Mouse (Mus musculus) embryonic facial prominence, embryonic 12.5 days (tissue): ENCODE measurements at regions not wholly inside any gene's neighbourhood (a gene's known extent, or its start where the extent isn't known, plus 50 kb on each side); places are given as distances from the start of the nearest gene placed in this dataset.
A peak's percentile ranks its signal among the peaks of the same experiment; 100 is the strongest.

ENCODE experiments used
- ATAC-seq: fragments of 200-750 bp; cut with Nextera tagmentation; 2 replicates; pipeline ENCODE4 v1.8.0; 2017; ENCODE audit not compliant: insufficient number of reproducible peaks, insufficient read depth, low FRiP score, low TSS enrichment
- H3K27ac ChIP-seq: fragments of 300-500 bp; sonication (generic); 2 replicates; pipeline ENCODE4 v1.5.1; 2016; ENCODE audit warnings: mild to moderate bottlenecking
- H3K27me3 ChIP-seq: fragments of 300-500 bp; sonication (generic); 2 replicates; pipeline ENCODE4 v1.6.1; 2016; ENCODE audit warnings: mild to moderate bottlenecking, moderate library complexity
- H3K36me3 ChIP-seq: fragments of 300-500 bp; sonication (generic); 2 replicates; pipeline ENCODE4 v1.6.1; 2016; ENCODE audit warnings: mild to moderate bottlenecking
- H3K4me1 ChIP-seq: fragments of 300-500 bp; sonication (generic); 2 replicates; pipeline ENCODE4 v1.6.1; 2016
- H3K4me2 ChIP-seq: fragments of 300-500 bp; sonication (generic); replicated peaks from 2 replicates; pipeline ENCODE4 v1.6.1; 2016; ENCODE audit warnings: mild to moderate bottlenecking, moderate library complexity
- H3K4me3 ChIP-seq: fragments of 300-500 bp; sonication (generic); 2 replicates; pipeline ENCODE4 v1.5.1; 2016; ENCODE audit warnings: mild to moderate bottlenecking
- H3K9ac ChIP-seq: fragments of 300-500 bp; sonication (generic); 2 replicates; pipeline ENCODE4 v1.6.1; 2016; ENCODE audit warnings: mild to moderate bottlenecking, moderate library complexity
- H3K9me3 ChIP-seq: fragments of 300-500 bp; sonication (generic); 2 replicates; pipeline ENCODE4 v1.6.1; 2016; ENCODE audit warnings: mild to moderate bottlenecking, moderate library complexity
- WGBS: fragments of 180-500 bp; shearing (Covaris S2); methylation state at CpG from one replicate; pipeline ENCODE4 v1.1.7; 2016; 5-methylcytosine and 5-hydroxymethylcytosine counted together

DNA sequence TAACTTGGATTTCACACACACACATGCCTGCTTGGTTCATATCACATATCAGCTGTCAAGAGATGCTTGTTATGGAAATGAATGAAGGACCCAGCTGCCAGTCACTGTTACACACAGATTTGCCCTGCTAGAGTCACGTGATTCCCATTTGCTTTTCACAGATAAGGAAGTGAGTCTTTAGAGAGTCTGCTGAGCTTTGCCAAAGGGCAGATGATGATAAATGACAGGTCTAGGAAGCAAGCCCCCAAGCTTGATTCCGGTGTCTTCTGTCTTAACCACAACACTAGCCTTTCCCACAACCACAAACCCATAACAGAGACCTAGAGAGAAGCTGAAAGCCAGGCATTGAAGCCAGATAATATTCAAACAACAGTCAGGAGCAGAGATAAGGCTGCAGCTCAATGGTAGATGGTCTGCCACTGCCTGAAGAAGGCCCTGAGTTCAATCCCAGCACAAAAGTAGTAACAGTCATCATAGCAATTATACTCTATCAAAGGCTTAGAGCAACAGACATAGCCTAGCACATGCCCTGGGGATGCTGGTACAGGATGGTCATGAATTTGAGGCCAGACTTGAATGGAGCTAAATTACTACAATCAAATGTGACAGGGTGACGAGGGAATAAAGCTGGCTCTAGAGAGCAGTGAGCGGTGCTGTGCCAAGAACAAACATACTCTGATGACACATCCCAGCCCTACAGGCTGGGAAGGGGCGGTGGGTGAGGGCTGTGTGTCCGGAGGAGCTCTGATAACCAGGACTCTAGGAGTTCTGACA lies 89.0 kb upstream of the H2afz start:
- Histone ChIP-seq H3K9ac (no peak overlapping the region), H3K27me3 (peaks cover 4% of the 10 kb centered on the region), H3K27ac (no peak overlapping the region), H3K4me3 (no peak overlapping the region), H3K4me2 (no peak overlapping the region), H3K4me1 (peaks cover 3% of the 10 kb centered on the region; the same call in 1 of the 2 replicates), H3K9me3 (no peaks in the 10 kb centered on the region), H3K36me3 (no peaks in the 10 kb centered on the region)
- WGBS = 67% methylated on average over 6 of the region's 6 CpGs
- no peak for ATAC-seq

DNA sequence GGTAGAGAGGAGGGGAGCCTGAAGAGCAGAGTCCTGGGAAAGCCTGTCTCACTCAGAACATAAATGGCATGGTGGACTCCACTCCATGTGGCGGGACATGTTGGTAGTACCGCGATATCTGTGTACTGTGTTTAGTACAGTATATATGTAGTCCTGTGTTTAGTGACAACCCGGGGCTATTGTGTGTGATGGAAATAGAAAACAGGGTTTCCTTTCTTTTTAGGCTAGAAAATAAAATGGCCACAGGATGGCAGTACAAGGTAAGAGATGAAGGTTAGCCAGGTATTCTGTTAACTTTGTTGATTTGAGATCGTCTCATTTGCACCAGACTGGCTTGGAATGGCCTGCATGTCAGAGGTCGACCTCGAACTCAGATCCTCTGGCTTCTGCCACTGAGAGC lies 86.2 kb upstream of the H2afz start:
- Histone ChIP-seq H3K27me3 (peaks cover 7% of the 10 kb centered on the region), H3K27ac (no peak overlapping the region), H3K4me1 (peaks cover 4% of the 10 kb centered on the region; the same call in 1 of the 2 replicates), H3K9me3 (no peaks in the 10 kb centered on the region), H3K36me3 (no peaks in the 10 kb centered on the region), H3K9ac (no peak overlapping the region), H3K4me3 (no peak overlapping the region), H3K4me2 (no peak overlapping the region)
- no peak for ATAC-seq
- 40% methylated on average over 7 of the region's 7 CpGs for WGBS

DNA sequence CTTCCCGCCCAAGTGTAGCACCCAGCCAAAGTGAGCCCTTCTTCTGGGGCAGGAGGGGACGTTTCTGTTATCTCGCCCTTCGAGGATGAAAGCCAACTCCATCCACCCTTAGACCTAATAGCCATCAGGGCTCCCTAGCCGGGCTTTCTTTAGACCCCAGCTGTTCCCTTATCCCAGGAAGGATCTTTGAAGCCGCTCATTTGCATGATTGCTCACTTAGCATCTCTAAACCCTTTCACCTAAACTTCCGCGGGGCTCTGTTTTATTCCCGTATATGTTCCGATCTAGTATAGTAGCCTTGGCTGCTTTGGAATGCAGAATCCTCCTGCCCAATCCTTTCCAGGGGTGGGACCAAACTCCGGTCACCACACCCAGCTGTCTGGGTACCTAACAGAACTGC lies 84.3 kb upstream of the H2afz start:
- no peak for ATAC-seq
- H3K9ac ChIP-seq = no peak overlapping the region
- 7% methylated on average over 11 of the region's 11 CpGs for WGBS
- peak overlapping the region; percentile 35 for H3K4me2 ChIP-seq
- no peaks in the 10 kb centered on the region for H3K36me3 ChIP-seq
- no peak overlapping the region for H3K4me3 ChIP-seq
- H3K4me1 ChIP-seq = peaks cover 14% of the 10 kb centered on the region; the same call in 1 of the 2 replicates
- no peaks in the 10 kb centered on the region for H3K9me3 ChIP-seq
- no peak overlapping the region for H3K27ac ChIP-seq
- peaks cover 7% of the 10 kb centered on the region for H3K27me3 ChIP-seq

DNA sequence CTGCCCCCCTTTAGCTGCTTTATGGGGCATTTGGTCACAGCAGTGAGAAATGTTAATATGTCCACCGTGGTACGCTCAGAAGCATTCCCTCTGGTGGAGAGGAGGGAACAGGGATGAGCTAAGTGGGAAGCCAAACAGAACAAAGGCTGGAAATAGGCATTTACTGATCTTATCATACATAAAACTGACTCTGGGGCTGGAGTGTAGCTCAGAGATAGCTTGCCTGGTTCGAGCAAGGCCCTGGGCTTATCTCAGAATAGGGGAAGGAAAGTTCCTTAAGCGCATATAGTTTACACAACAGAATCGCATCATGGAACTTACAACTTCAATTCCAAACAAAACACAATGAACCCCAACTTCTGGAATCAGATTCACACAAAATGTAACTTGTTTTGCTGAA lies 81.5 kb upstream of the H2afz start:
- Histone ChIP-seq H3K27ac (no peak overlapping the region), H3K9ac (no peak overlapping the region), H3K27me3 (peaks cover 7% of the 10 kb centered on the region), H3K9me3 (no peaks in the 10 kb centered on the region), H3K4me2 (no peak overlapping the region), H3K4me3 (no peak overlapping the region), H3K36me3 (no peaks in the 10 kb centered on the region), H3K4me1 (peaks cover 15% of the 10 kb centered on the region; the same call in 1 of the 2 replicates)
- 84% methylated on average over 5 of the region's 5 CpGs for WGBS
- ATAC-seq = no peak

DNA sequence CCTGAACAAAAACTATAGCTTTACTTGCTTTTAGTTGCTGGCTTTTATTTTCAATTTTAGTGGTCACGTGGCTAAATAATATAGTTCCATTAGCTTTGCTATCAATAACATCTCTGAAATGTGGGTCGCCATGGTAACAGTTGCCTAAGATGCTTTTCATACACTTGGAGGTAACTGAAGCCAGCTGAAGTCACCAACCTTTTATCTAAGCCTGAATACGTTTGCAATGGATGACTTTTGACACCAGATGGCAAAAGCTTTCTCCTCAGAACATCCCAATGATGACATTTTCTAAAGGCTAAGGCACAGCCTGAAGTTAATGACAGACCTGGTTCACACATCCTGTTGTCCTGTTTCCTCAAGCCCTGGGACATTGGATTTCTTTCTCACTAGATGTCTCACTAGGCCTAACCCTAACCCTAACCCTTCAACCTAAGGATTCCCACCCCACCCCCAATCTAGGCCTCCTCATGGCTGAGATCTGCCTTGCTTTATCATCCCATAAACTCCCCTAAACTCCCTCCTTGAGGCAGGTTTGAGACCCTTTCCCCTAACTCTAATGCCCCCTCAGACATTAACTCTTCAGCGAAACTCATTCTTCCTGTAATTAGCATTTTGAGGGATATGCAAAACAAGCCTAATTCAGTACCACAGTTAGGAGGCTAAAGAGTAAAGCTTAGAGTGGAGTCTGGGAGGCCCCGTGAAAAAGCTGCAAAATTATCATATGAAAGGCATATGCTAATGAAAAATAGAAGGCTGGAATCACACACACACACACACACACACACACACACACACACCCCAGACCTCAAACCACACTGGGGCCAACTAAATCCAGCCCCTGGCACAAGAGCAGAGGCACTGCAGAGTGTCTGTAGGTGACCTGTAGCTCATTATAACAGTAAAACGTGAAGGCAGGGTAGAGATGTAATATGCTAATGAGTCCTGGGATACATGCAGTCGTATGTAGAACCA lies 80.1 kb upstream of the H2afz start:
- H3K36me3 ChIP-seq = no peaks in the 10 kb centered on the region
- H3K27ac ChIP-seq = no peak overlapping the region
- no peak; the same call in 1 of the 2 replicates for ATAC-seq

DNA sequence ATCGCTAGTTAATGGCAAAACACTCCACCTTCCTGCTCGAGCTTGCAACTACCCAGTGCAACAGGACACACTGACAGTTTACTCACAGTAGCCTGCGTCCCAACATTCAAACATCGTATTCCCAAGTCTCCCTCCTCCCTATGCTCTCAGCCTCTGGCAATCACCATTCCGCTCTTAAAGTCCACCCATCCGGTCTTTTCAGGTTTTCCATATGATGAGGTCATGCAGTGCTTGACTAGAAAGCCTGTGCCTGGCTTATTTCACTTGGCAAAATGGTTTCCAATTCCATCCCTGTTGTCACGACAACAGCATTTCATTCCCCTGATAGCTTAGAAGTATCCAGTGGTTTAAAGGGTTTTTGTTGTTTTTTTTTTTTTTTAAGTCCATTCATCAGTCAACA lies 79.1 kb upstream of the H2afz start:
- H3K4me3 ChIP-seq = no peak overlapping the region
- WGBS = 56% methylated on average over 7 of the region's 7 CpGs
- no peaks in the 10 kb centered on the region for H3K9me3 ChIP-seq
- 0 out of 2 replicates have a peak, but pooled peaks cover 3% of the 10 kb centered on the region for H3K27me3 ChIP-seq
- H3K4me1 ChIP-seq = peaks cover 13% of the 10 kb centered on the region; the same call in 1 of the 2 replicates
- no peak overlapping the region for H3K9ac ChIP-seq
- no peak overlapping the region for H3K4me2 ChIP-seq
- H3K36me3 ChIP-seq = no peaks in the 10 kb centered on the region
- ATAC-seq = no peak
- no peak overlapping the region for H3K27ac ChIP-seq

More for the DNA sequence above, 80.1 kb upstream of the H2afz start:
- H3K4me2 ChIP-seq = no peak overlapping the region
- H3K27me3 ChIP-seq = peaks cover 5% of the 10 kb centered on the region
- H3K4me3 ChIP-seq = no peak overlapping the region
- no peak overlapping the region for H3K9ac ChIP-seq
- no peaks in the 10 kb centered on the region for H3K9me3 ChIP-seq
- peaks cover 15% of the 10 kb centered on the region; the same call in 1 of the 2 replicates for H3K4me1 ChIP-seq
- 42% methylated on average over 7 of the region's 7 CpGs for WGBS

DNA sequence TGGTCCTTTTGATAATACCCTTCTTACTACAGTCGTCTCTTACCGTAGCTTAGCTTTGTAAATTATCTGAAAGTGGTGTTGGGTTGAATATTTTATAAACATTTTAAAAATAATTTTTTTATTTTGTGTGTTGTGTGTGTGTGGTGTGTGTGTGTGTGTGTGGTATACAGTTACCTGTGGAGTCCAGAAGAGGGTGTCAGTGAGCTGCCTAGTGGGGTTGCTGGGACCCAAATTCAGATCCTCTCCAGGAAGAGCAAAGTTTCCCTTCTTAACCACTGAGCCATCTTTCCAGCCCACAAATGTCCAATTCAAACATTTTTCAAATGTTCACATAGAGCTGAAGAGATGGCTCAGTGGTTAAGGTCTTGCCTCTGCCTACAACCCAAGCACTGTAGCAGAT lies 78.4 kb upstream of the H2afz start:
- Histone ChIP-seq H3K4me2 (no peak overlapping the region), H3K36me3 (no peaks in the 10 kb centered on the region), H3K4me1 (peaks cover 11% of the 10 kb centered on the region; the same call in 1 of the 2 replicates), H3K27me3 (0 out of 2 replicates have a peak, but pooled peaks cover 3% of the 10 kb centered on the region), H3K4me3 (no peak overlapping the region), H3K9ac (no peak overlapping the region), H3K9me3 (no peaks in the 10 kb centered on the region), H3K27ac (no peak overlapping the region)
- no peak for ATAC-seq
- 81% methylated on average over 2 of the region's 2 CpGs for WGBS

DNA sequence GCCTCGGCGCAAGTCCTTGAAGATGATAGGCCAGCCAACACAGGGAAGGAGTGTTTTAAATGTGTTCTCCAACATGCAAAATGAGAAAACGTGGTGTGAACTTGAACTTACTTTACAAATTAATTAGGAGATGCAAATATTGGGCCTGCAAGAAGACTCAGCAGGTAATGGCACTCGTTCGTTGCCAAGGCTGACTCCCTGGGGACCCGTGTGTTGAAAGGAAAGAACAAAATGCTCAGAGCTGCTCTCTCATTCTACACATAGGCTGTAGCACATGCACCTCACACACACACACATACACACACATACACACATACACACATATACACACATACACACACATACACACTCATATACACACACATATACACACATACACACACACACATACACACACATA lies 74.6 kb upstream of the H2afz start:
- H3K27ac ChIP-seq = no peak overlapping the region
- no peak overlapping the region for H3K4me3 ChIP-seq
- peaks cover 4% of the 10 kb centered on the region; the same call in 1 of the 2 replicates for H3K4me1 ChIP-seq
- H3K4me2 ChIP-seq = no peak overlapping the region
- H3K27me3 ChIP-seq = no peaks in the 10 kb centered on the region
- H3K9ac ChIP-seq = no peak overlapping the region
- ATAC-seq = no peak
- no peaks in the 10 kb centered on the region for H3K36me3 ChIP-seq
- no peaks in the 10 kb centered on the region for H3K9me3 ChIP-seq
- WGBS = 76% methylated on average over 6 of the region's 6 CpGs

DNA sequence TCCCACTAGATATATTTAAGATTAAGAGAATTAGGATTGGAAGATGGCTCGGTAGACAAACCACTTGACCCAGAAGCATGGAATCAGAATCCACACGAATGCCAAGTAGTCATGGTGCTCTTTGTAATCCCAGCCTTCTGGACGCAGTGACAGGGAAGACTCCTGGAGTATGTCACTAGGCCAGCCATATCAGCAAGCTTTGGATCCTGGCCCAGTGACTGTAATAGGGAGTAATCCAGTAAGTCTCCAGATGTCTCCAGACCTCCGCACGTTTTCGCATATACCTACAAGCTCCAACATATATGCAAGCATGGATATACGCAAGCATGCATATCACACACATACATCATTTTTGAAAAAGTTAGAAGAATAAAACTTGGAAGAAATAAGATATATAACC lies 73.9 kb upstream of the H2afz start:
- ATAC-seq = no peak
- H3K4me1 ChIP-seq = no peaks in the 10 kb centered on the region
- H3K4me3 ChIP-seq = no peak overlapping the region
- WGBS = 92% methylated on average over 7 of the region's 7 CpGs
- H3K9me3 ChIP-seq = no peaks in the 10 kb centered on the region
- H3K9ac ChIP-seq = no peak overlapping the region
- H3K27ac ChIP-seq = no peak overlapping the region
- no peaks in the 10 kb centered on the region for H3K36me3 ChIP-seq
- no peak overlapping the region for H3K4me2 ChIP-seq
- H3K27me3 ChIP-seq = no peaks in the 10 kb centered on the region

DNA sequence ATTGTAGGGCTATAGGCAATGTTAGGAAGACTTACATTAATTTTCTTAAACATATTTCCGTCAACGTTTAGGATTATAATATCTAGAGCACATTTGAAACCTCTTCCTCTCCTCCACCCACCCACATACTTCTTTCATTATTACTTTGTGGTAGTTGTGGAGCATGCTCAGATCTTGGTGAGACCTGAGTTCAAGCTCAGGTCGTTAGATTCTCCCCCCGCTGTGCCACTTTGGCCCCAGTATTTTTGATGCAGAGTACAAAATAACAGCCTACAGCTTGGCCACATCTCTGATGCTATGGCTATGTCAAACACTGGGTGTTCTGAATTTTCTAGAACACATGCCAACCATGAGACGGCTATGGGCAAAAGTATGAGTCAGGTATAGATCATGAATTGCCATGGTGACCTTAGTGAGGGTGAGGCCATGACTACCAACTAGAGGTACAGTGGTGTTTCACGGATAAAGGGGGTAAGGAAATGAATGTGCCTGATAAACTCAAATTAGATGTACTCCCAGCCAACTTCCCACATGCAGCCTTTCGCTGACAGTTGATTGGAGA lies 68.5 kb upstream of the H2afz start:
- Histone ChIP-seq H3K9me3 (no peaks in the 10 kb centered on the region), H3K9ac (no peak overlapping the region), H3K27me3 (no peaks in the 10 kb centered on the region), H3K27ac (no peak overlapping the region), H3K4me2 (no peak overlapping the region), H3K4me3 (no peak overlapping the region), H3K36me3 (no peaks in the 10 kb centered on the region), H3K4me1 (no peaks in the 10 kb centered on the region)
- WGBS = 85% methylated on average over 7 of the region's 7 CpGs
- ATAC-seq = no peak

DNA sequence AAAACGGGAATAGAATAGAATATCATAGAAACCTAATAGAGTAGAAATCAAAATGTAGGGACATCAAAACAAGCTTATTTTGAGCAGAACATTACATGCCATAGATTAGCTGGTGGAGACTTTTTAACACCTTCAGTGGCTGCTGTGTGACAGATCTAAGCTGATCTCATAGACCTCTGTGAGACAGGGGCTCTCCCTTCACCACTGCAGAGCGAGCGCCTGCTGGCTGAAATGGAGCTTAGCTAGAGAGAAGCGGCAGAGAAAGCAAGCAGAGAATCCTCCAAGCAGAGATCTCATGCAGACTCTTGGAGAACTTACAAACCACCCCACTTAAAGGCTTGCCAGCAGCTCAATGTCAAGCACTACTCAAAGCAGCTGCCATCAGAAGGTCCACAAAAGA lies 65.5 kb upstream of the H2afz start:
- no peak overlapping the region for H3K4me3 ChIP-seq
- H3K9me3 ChIP-seq = no peaks in the 10 kb centered on the region
- H3K36me3 ChIP-seq = no peaks in the 10 kb centered on the region
- no peak overlapping the region for H3K27ac ChIP-seq
- no peak for ATAC-seq
- no peaks in the 10 kb centered on the region for H3K27me3 ChIP-seq
- no peaks in the 10 kb centered on the region for H3K4me1 ChIP-seq
- WGBS = 83% methylated on average over 4 of the region's 4 CpGs
- no peak overlapping the region for H3K9ac ChIP-seq
- no peak overlapping the region for H3K4me2 ChIP-seq
